Mouse (Mus musculus) intestine, postnatal 0 days (tissue): ENCODE results near the gene Olfr1420. TPM values are rescaled to one million over a fixed set of nuclear protein-coding genes. Genes with fewer than 3 reads are reported as not detected.

Experiments
- ATAC-seq: fragments of 200-750 bp; cut with Nextera tagmentation; 2 replicates; pipeline ENCODE4 v1.8.0; 2017; ENCODE audit warnings: mild to moderate bottlenecking, moderate TSS enrichment, moderate library complexity
- H3K27ac ChIP-seq: fragments of 300-500 bp; sonication (generic); 2 replicates; pipeline ENCODE4 v1.5.1; 2014; ENCODE audit warnings: mild to moderate bottlenecking, low read depth, low read length, moderate library complexity
- H3K27me3 ChIP-seq: fragments of 300-500 bp; sonication (generic); replicated peaks from 2 replicates; pipeline ENCODE4 v1.6.1; 2014; ENCODE audit warnings: low read length, mixed read lengths; ENCODE audit not compliant: control insufficient read depth, insufficient read depth
- H3K36me3 ChIP-seq: fragments of 300-500 bp; sonication (generic); 2 replicates; pipeline ENCODE4 v1.6.1; 2014; ENCODE audit warnings: mild to moderate bottlenecking, moderate library complexity; ENCODE audit not compliant: control insufficient read depth, insufficient read depth
- H3K4me1 ChIP-seq: fragments of 300-500 bp; sonication (generic); replicated peaks from 2 replicates; pipeline ENCODE4 v1.6.1; 2014; ENCODE audit warnings: antibody characterized with exemption, low read length, mixed read lengths; ENCODE audit not compliant: control insufficient read depth, insufficient read depth
- H3K4me2 ChIP-seq: fragments of 300-500 bp; sonication (generic); replicated peaks from 2 replicates; pipeline ENCODE4 v1.6.1; 2014; ENCODE audit warnings: low read depth, mild to moderate bottlenecking, moderate library complexity
- H3K4me3 ChIP-seq: fragments of 300-500 bp; sonication (generic); 2 replicates; pipeline ENCODE4 v1.5.1; 2014; ENCODE audit warnings: low read depth, low read length
- H3K9ac ChIP-seq: fragments of 300-500 bp; sonication (generic); 2 replicates; pipeline ENCODE4 v1.6.1; 2014; ENCODE audit warnings: mild to moderate bottlenecking, low read depth, low read length
- H3K9me3 ChIP-seq: fragments of 300-500 bp; sonication (generic); 2 replicates; pipeline ENCODE4 v1.6.1; 2016; ENCODE audit warnings: mixed run types; ENCODE audit not compliant: control insufficient read depth
- CTCF ChIP-seq: sonication (generic); IDR thresholded peaks from 2 replicates; pipeline ENCODE4 v1.5.1; 2016; ENCODE audit warnings: low read depth, mild to moderate bottlenecking, control low read depth, antibody characterized with exemption, moderate library complexity
- WGBS: fragments of 180-500 bp; shearing (Covaris S2); extraction: QIAGEN DNeasy Blood & Tissue Kit; methylation state at CpG from one replicate; pipeline ENCODE4 v1.1.7; 2014; 5-methylcytosine and 5-hydroxymethylcytosine counted together
- polyA plus RNA-seq: library from polyadenylated mRNA; unstranded; fragments of >200 nt; fragmentation: Nextera tagmentation; extraction: Ambion mirVana; gene quantifications from 2 replicates; pipeline ENCODE4 v1.2.1, GENCODE M21; 2015

The Olfr1420 gene
- 0.05 TPM in 1 of 2 replicates, not detected in the other for polyA plus RNA-seq

DNA sequence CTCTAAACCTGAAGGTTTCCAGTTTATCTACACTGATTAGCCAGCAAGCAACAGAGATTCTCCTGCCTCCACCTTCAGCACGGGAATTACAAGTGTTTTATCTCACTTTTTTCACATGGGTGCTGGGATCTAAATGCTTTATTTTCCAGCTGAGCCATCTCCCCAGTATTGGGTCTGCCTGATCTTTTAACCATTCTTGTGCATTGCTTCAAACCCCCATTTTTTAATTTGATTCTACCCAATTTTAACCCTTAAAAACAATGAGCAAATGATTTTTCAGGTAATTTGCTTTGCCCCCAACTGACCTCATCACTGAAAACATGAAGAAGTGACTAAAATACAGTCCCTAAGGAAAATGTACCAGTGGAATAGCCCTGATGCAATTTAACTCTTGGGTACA lies at the start of gene Olfr1420:
Gene Olfr1420, plus strand, starts transcription at position 301 of the 400 bp plus-strand sequence.
- H3K27ac ChIP-seq = no peak within 1 kb of the TSS
- TF ChIP-seq CTCF = no peak
- 33% methylated on average over 1 of the region's 1 CpGs for WGBS
- no peak for ATAC-seq
- no peak within 1 kb of the TSS for H3K4me2 ChIP-seq
- no peaks in the 10 kb centered on the region for H3K36me3 ChIP-seq
- H3K4me1 ChIP-seq = no peaks in the 10 kb centered on the region
- H3K9me3 ChIP-seq = no peaks in the 10 kb centered on the region
- no peaks in the 10 kb centered on the region for H3K27me3 ChIP-seq
- H3K9ac ChIP-seq = no peak within 1 kb of the TSS
- H3K4me3 ChIP-seq = no peak within 1 kb of the TSS

DNA sequence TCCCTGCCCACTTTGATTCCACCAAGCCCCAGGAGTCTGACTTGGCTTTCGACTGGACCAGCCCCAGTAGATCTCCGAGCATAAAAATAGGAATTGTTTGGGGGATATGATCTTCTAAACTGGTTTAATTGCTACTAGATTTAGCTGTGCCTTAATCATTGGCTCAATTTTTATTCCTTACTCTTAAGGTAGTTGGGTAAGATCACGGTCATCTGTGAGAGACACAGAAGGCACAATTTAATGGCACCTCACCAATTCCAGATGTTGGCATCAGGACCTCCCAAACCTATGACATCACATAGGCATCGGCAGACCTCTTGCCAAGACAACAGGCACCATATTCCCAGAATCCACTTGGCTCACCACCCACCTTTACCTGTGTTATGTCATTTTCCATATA lies 47.2 kb upstream of the Olfr1420 start, which contains the start of gene Olfr1417:
Gene Olfr1417, minus strand, starts transcription at position 101 of the 400 bp plus-strand sequence.
- H3K9me3 ChIP-seq = no peaks in the 10 kb centered on the region
- H3K36me3 ChIP-seq = no peaks in the 10 kb centered on the region
- no peaks in the 10 kb centered on the region for H3K27me3 ChIP-seq
- no peak within 1 kb of the TSS for H3K4me3 ChIP-seq
- no peak within 1 kb of the TSS for H3K4me2 ChIP-seq
- H3K4me1 ChIP-seq = no peaks in the 10 kb centered on the region
- no peak within 1 kb of the TSS for H3K27ac ChIP-seq
- no peak for ATAC-seq
- 91% methylated on average over 4 of the region's 4 CpGs for WGBS
- H3K9ac ChIP-seq = no peak within 1 kb of the TSS
- TF ChIP-seq CTCF = no peak

DNA sequence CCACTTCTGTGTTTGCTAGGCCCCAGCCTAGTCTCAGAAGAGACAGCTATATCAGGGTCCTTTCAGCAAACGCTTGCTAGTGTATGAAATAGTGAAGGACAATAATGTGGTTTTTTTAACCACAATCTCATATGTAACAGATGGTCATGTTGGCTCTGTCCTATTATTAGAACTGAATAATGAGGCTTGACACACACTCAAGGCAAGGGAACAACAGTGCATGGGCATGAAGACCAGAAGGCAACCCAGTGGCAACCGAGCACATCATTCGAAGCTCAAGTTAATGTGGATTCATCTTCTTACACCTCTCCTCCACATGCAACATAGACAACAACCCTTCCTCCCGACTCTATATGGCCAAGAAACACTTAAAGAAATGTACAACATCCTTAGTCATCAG lies 40.0 kb upstream of the Olfr1420 start:
- WGBS = 86% methylated on average over 4 of the region's 4 CpGs

DNA sequence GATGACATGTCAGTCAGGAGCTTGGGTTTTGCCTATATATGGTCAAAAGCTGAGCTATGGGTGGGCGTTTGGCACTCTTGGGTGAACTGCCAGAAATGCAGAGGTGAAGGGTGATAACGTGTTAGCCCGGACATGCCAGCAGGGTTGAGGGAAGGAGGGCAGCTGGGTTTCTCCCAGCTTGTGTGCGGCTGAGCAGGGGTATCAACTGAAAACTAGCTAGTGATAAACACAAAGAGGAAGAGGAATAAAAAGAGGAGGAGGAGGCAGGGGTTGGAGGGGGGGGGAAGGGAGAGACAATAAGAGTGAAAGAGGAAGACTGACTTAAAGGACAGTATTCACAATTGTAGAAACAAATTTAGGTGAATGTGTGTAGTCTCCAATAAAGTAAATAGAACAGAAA lies 33.7 kb upstream of the Olfr1420 start:
- Histone ChIP-seq H3K4me3 (no peak overlapping the region), H3K4me2 (no peak overlapping the region), H3K36me3 (no peaks in the 10 kb centered on the region), H3K9me3 (no peaks in the 10 kb centered on the region), H3K27me3 (no peaks in the 10 kb centered on the region), H3K4me1 (no peaks in the 10 kb centered on the region), H3K27ac (no peak overlapping the region), H3K9ac (no peak overlapping the region)
- ATAC-seq = no peak
- 58% methylated on average over 4 of the region's 4 CpGs for WGBS
- no peak for TF ChIP-seq CTCF

More for the DNA sequence above, 40.0 kb upstream of the Olfr1420 start:
- H3K9ac ChIP-seq = no peak overlapping the region
- H3K27ac ChIP-seq = no peak overlapping the region
- no peak for ATAC-seq
- H3K9me3 ChIP-seq = no peaks in the 10 kb centered on the region
- no peaks in the 10 kb centered on the region for H3K36me3 ChIP-seq
- no peak overlapping the region for H3K4me2 ChIP-seq
- H3K27me3 ChIP-seq = no peaks in the 10 kb centered on the region
- H3K4me3 ChIP-seq = no peak overlapping the region
- H3K4me1 ChIP-seq = no peaks in the 10 kb centered on the region
- no peak for TF ChIP-seq CTCF

DNA sequence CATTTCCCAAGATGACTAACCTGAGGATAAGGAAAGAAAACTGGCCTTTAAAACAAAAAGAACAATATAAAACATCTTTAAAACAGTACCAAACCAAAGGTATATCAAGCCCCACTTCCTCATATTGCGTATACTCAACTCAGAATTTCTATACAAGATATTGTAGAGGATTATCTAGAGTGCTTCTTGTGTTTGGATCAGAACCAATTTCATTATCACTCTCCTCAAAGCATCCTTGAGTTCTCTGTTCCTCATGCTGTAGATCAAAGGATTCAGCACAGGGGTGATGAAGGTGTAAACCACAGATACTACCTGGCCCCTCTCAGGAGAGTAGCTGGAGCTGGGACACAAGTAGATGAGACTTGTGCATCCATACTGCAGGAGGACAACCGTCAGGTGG lies 31.5 kb upstream of the Olfr1420 start:
- ATAC-seq = no peak
- Histone ChIP-seq H3K4me1 (no peaks in the 10 kb centered on the region), H3K36me3 (no peaks in the 10 kb centered on the region), H3K27me3 (no peaks in the 10 kb centered on the region), H3K4me3 (no peak overlapping the region), H3K4me2 (no peak overlapping the region), H3K9me3 (no peaks in the 10 kb centered on the region), H3K27ac (no peak overlapping the region), H3K9ac (no peak overlapping the region)
- 87% methylated on average over 2 of the region's 2 CpGs for WGBS
- no peak for TF ChIP-seq CTCF

DNA sequence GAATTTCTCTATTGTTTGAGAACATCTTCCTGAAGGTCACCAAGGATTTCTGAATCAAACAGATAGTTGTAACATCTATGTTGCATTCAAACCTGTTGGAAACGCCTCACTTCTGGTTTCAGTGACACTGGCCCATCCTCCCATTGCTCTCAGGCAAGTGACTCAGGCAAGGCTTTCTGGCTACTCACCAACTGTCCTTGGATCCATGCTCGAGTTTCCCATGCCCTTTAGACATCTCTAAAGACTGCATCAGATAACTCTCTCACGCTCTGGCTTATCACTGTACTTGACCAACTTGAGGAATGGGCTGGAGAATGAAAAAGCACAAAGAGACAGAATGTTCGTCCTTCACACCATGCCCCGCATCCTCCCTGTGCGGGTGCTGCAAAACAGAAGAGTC lies 29.9 kb upstream of the Olfr1420 start:
- no peak for TF ChIP-seq CTCF
- no peak for ATAC-seq
- Histone ChIP-seq H3K4me1 (no peaks in the 10 kb centered on the region), H3K27me3 (no peaks in the 10 kb centered on the region), H3K4me2 (no peak overlapping the region), H3K27ac (no peak overlapping the region), H3K9me3 (no peaks in the 10 kb centered on the region), H3K9ac (no peak overlapping the region), H3K36me3 (no peaks in the 10 kb centered on the region), H3K4me3 (no peak overlapping the region)
- 70% methylated on average over 6 of the region's 6 CpGs for WGBS

DNA sequence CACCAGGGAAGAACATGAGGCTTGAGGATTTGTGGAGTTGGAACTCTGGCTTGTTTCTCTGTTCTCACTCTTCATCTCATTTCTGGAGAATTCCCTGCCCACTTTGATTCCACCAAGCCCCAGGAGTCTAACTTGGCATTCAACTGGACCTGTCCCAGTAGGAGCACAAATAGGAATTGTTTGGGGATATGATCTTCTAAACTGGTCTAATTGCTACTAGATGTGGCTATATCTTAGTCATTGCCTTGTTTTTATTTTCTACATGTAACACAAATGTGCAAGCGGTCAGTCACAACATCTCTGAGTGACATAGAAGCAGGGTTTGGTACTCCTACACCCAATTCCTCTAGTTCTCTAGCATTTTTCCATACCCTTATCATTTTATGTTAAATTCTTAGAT lies 25.4 kb upstream of the Olfr1420 start, which contains the start of gene Olfr1418:
Gene Olfr1418, minus strand, starts transcription at position 101 of the 400 bp plus-strand sequence.
- H3K9ac ChIP-seq = no peak within 1 kb of the TSS
- no peak for TF ChIP-seq CTCF
- WGBS = 94% methylated on average over 1 of the region's 1 CpGs
- no peaks in the 10 kb centered on the region for H3K36me3 ChIP-seq
- no peak within 1 kb of the TSS for H3K27ac ChIP-seq
- no peaks in the 10 kb centered on the region for H3K4me1 ChIP-seq
- H3K4me3 ChIP-seq = no peak within 1 kb of the TSS
- no peak within 1 kb of the TSS for H3K4me2 ChIP-seq
- no peaks in the 10 kb centered on the region for H3K9me3 ChIP-seq
- no peaks in the 10 kb centered on the region for H3K27me3 ChIP-seq
- ATAC-seq = no peak
